Mouse (Mus musculus): ENCODE measurements around the gene Neurod6. TPM values are rescaled to one million over a fixed set of nuclear protein-coding genes. Genes with fewer than 3 reads are reported as not detected.

Neurod6 gene
- polyA plus RNA-seq, 1 experiment from 2014 or later: not detected

GRCm38 (mm10) chr6:55649996-55650395, 31.1 kb downstream of the Neurod6 start:
- Histone ChIP-seq H3K4me1 (ENCODE audit: control insufficient read depth, insufficient read depth, low read length) (0 out of 2 replicates have a peak, but pooled peaks cover 9% of the 10 kb centered on the region), H3K9ac (ENCODE audit: low read length) (no peak overlapping the region), H3K4me3 (ENCODE audit: low read depth, low read length) (no peak overlapping the region), H3K27me3 (ENCODE audit: control insufficient read depth, insufficient read depth, low read length) (no peaks in the 10 kb centered on the region), H3K27ac (replicated peaks; ENCODE audit: low read depth, low read length) (no peak overlapping the region), H3K4me2 (ENCODE audit: low read depth, severe bottlenecking) (no peak overlapping the region), H3K36me3 (ENCODE audit: control insufficient read depth, insufficient read depth, low read length) (no peaks in the 10 kb centered on the region), H3K9me3 (ENCODE audit: control insufficient read depth, low read length) (no peaks in the 10 kb centered on the region)
- ATAC-seq (ENCODE audit: insufficient number of reproducible peaks, low FRiP score, low TSS enrichment, low read depth) (no peak), DNase-seq (ENCODE audit: low spot score) (no peak)
- WGBS: 53% methylated on average over 3 of the region's 3 CpGs

GRCm38 (mm10) chr6:55649581-55649980, 31.5 kb downstream of the Neurod6 start:
- H3K27me3 ChIP-seq (ENCODE audit: control insufficient read depth, insufficient read depth, low read length): no peaks in the 10 kb centered on the region
- no peaks in the 10 kb centered on the region for H3K9me3 ChIP-seq (ENCODE audit: control insufficient read depth, low read length)
- WGBS: 54% methylated on average over 8 of the region's 8 CpGs
- DNase-seq (ENCODE audit: low spot score) (no peak), ATAC-seq (ENCODE audit: insufficient number of reproducible peaks, low FRiP score, low TSS enrichment, low read depth) (no peak)
- no peak overlapping the region for H3K27ac ChIP-seq (replicated peaks; ENCODE audit: low read depth, low read length)
- 0 out of 2 replicates have a peak, but pooled peaks cover 9% of the 10 kb centered on the region for H3K4me1 ChIP-seq (ENCODE audit: control insufficient read depth, insufficient read depth, low read length)
- H3K36me3 ChIP-seq (ENCODE audit: control insufficient read depth, insufficient read depth, low read length): no peaks in the 10 kb centered on the region
- H3K4me3 ChIP-seq (ENCODE audit: low read depth, low read length): no peak overlapping the region
- no peak overlapping the region for H3K9ac ChIP-seq (ENCODE audit: low read length)
- H3K4me2 ChIP-seq (ENCODE audit: low read depth, severe bottlenecking): no peak overlapping the region

GRCm38 (mm10) chr6:55648886-55649285, 32.2 kb downstream of the Neurod6 start:
- DNase-seq (ENCODE audit: low spot score) (no peak), ATAC-seq (ENCODE audit: insufficient number of reproducible peaks, low FRiP score, low TSS enrichment, low read depth) (peak; percentile 63; the same call in 1 of the 2 replicates)
- Histone ChIP-seq H3K4me1 (ENCODE audit: control insufficient read depth, insufficient read depth, low read length) (0 out of 2 replicates have a peak, but pooled peaks cover 9% of the 10 kb centered on the region), H3K27ac (replicated peaks; ENCODE audit: low read depth, low read length) (0 out of 2 replicates have a peak overlapping the region, but pooled peaks have one; percentile 30), H3K36me3 (ENCODE audit: control insufficient read depth, insufficient read depth, low read length) (no peaks in the 10 kb centered on the region), H3K9me3 (ENCODE audit: control insufficient read depth, low read length) (no peaks in the 10 kb centered on the region), H3K4me3 (ENCODE audit: low read depth, low read length) (no peak overlapping the region), H3K27me3 (ENCODE audit: control insufficient read depth, insufficient read depth, low read length) (no peaks in the 10 kb centered on the region), H3K4me2 (ENCODE audit: low read depth, severe bottlenecking) (no peak overlapping the region), H3K9ac (ENCODE audit: low read length) (no peak overlapping the region)
- WGBS: 23% methylated on average over 3 of the region's 3 CpGs

- H3K9me3 ChIP-seq (ENCODE audit: control insufficient read depth, low read length): no peaks in the 10 kb centered on the region
- no peak overlapping the region for H3K4me2 ChIP-seq (ENCODE audit: low read depth, severe bottlenecking)
- WGBS: 46% methylated on average over 8 of the region's 8 CpGs
- H3K27ac ChIP-seq (replicated peaks; ENCODE audit: low read depth, low read length): no peak overlapping the region
- H3K4me3 ChIP-seq (ENCODE audit: low read depth, low read length): no peak overlapping the region
- peak; percentile 40 for DNase-seq (ENCODE audit: low spot score)
- H3K27me3 ChIP-seq (ENCODE audit: control insufficient read depth, insufficient read depth, low read length): no peaks in the 10 kb centered on the region
- no peak overlapping the region for H3K9ac ChIP-seq (ENCODE audit: low read length)
- H3K4me1 ChIP-seq (ENCODE audit: control insufficient read depth, insufficient read depth, low read length): peaks cover 12% of the 10 kb centered on the region; the same call in 1 of the 2 replicates
- H3K36me3 ChIP-seq (ENCODE audit: control insufficient read depth, insufficient read depth, low read length): no peaks in the 10 kb centered on the region
- no peak for ATAC-seq (ENCODE audit: insufficient number of reproducible peaks, low FRiP score, low TSS enrichment, low read depth)
These were observed 33.2 kb downstream of the Neurod6 start for GRCm38 (mm10) chr6:55647771-55648280.

GRCm38 (mm10) chr6:55646824-55647560, 34.1 kb downstream of the Neurod6 start:
- H3K4me2 ChIP-seq (ENCODE audit: low read depth, severe bottlenecking): no peak overlapping the region
- no peaks in the 10 kb centered on the region for H3K9me3 ChIP-seq (ENCODE audit: control insufficient read depth, low read length)
- no peak for ATAC-seq (ENCODE audit: insufficient number of reproducible peaks, low FRiP score, low TSS enrichment, low read depth)
- H3K27me3 ChIP-seq (ENCODE audit: control insufficient read depth, insufficient read depth, low read length): no peaks in the 10 kb centered on the region
- H3K9ac ChIP-seq (ENCODE audit: low read length): no peak overlapping the region
- DNase-seq (ENCODE audit: low spot score): no peak
- H3K4me3 ChIP-seq (ENCODE audit: low read depth, low read length): no peak overlapping the region
- H3K27ac ChIP-seq (replicated peaks; ENCODE audit: low read depth, low read length): no peak overlapping the region
- H3K36me3 ChIP-seq (ENCODE audit: control insufficient read depth, insufficient read depth, low read length): no peaks in the 10 kb centered on the region
- H3K4me1 ChIP-seq (ENCODE audit: control insufficient read depth, insufficient read depth, low read length): peaks cover 12% of the 10 kb centered on the region; the same call in 1 of the 2 replicates
- WGBS: 61% methylated on average over 9 of the region's 9 CpGs

GRCm38 (mm10) chr6:55646111-55646823, 34.8 kb downstream of the Neurod6 start:
- peaks cover 12% of the 10 kb centered on the region; the same call in 1 of the 2 replicates for H3K4me1 ChIP-seq (ENCODE audit: control insufficient read depth, insufficient read depth, low read length)
- ATAC-seq (ENCODE audit: insufficient number of reproducible peaks, low FRiP score, low TSS enrichment, low read depth) (no peak), DNase-seq (ENCODE audit: low spot score) (no peak)
- 73% methylated on average over 14 of the region's 14 CpGs for WGBS
- no peak overlapping the region for H3K9ac ChIP-seq (ENCODE audit: low read length)
- H3K4me3 ChIP-seq (ENCODE audit: low read depth, low read length): no peak overlapping the region
- no peaks in the 10 kb centered on the region for H3K9me3 ChIP-seq (ENCODE audit: control insufficient read depth, low read length)
- no peak overlapping the region for H3K4me2 ChIP-seq (ENCODE audit: low read depth, severe bottlenecking)
- no peaks in the 10 kb centered on the region for H3K36me3 ChIP-seq (ENCODE audit: control insufficient read depth, insufficient read depth, low read length)
- H3K27ac ChIP-seq (replicated peaks; ENCODE audit: low read depth, low read length): no peak overlapping the region
- H3K27me3 ChIP-seq (ENCODE audit: control insufficient read depth, insufficient read depth, low read length): no peaks in the 10 kb centered on the region

- H3K27ac ChIP-seq (replicated peaks; ENCODE audit: low read depth, low read length): no peak overlapping the region
- no peak overlapping the region for H3K4me2 ChIP-seq (ENCODE audit: low read depth, severe bottlenecking)
- H3K4me3 ChIP-seq (ENCODE audit: low read depth, low read length): no peak overlapping the region
- 61% methylated on average over 1 of the region's 1 CpGs for WGBS
- no peak for ATAC-seq (ENCODE audit: insufficient number of reproducible peaks, low FRiP score, low TSS enrichment, low read depth)
- no peaks in the 10 kb centered on the region for H3K4me1 ChIP-seq (ENCODE audit: control insufficient read depth, insufficient read depth, low read length)
- H3K9me3 ChIP-seq (ENCODE audit: control insufficient read depth, low read length): no peaks in the 10 kb centered on the region
- no peaks in the 10 kb centered on the region for H3K36me3 ChIP-seq (ENCODE audit: control insufficient read depth, insufficient read depth, low read length)
- DNase-seq (ENCODE audit: low spot score): no peak
- H3K9ac ChIP-seq (ENCODE audit: low read length): no peak overlapping the region
- H3K27me3 ChIP-seq (ENCODE audit: control insufficient read depth, insufficient read depth, low read length): no peaks in the 10 kb centered on the region
These were observed 46.4 kb downstream of the Neurod6 start for GRCm38 (mm10) chr6:55634662-55635061.

Data from limb, embryonic 11.5 days (tissue).